Mouse (Mus musculus) olfactory bulb, adult 2 months (tissue): ENCODE measurements around the gene Tgfbr1.

Experiments
- CTCF ChIP-seq: fragments of 200-500 bp; IDR thresholded peaks from 2 replicates; pipeline ENCODE4 v1.5.1; 2012; ENCODE audit warnings: low read depth, mild to moderate bottlenecking, low read length, moderate library complexity; ENCODE audit not compliant: insufficient read depth
- POLR2A ChIP-seq: fragments of 200-500 bp; IDR thresholded peaks from 2 replicates; pipeline ENCODE4 v1.6.1; 2012; ENCODE audit warnings: mild to moderate bottlenecking, low read depth, low read length, moderate library complexity; ENCODE audit not compliant: insufficient read depth

- TF ChIP-seq POLR2A (no peak), CTCF (no peak)
Measured at GRCm38 (mm10) chr4:47333541-47333940, 19.5 kb upstream of the Tgfbr1 start.
